Mouse (Mus musculus): ENCODE measurements around the gene Rhobtb1. TPM values are rescaled to one million over a fixed set of nuclear protein-coding genes. Genes with fewer than 3 reads are reported as not detected.

Rhobtb1 gene
- polyA plus RNA-seq, 1 experiment from 2014 or later = 17.4 TPM

DNA sequence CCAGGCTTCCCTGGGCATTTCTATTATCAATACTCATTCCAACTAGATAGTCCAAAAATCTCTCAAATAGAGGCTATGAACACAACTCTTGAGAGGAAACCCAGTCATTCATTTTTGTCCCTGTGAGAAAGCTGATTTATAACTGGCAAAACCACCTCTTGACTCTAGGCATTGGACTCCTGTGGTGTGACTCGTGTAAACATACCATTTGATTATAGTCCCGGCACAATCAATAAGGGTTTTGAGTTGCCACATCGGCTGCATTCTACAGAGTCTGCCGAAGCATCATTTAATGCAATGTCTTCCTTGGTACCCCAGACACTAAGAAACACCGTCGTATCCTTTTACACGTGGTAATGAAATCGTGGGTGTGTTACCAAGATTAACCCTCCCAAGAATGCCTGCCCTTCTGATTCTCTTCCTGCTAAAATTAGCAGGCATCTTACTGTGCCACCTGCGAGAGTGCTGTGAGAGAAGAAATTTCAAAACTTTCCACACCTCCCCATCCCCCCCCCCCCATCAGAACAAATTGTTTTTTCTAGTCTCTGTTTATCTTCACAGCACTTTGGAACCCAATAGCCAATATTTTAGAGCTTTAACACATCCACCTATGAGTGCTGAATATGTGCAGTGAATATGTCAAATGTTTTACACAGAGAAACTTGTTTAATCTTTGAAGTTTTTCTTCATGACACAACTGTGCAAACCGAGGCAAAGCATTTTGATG, 39.4 kb downstream of the Rhobtb1 start:
- ATAC-seq (replicated peaks; ENCODE audit: low FRiP score) (no peak), DNase-seq (ENCODE audit: low spot score) (no peak)
- Histone ChIP-seq H3K9me3 (ENCODE audit: control insufficient read depth, low read length) (no peaks in the 10 kb centered on the region), H3K4me2 (no peak overlapping the region), H3K9ac (ENCODE audit: low read depth, low read length) (no peak overlapping the region), H3K27ac (ENCODE audit: low read depth, low read length) (no peak overlapping the region), H3K4me1 (replicated peaks; ENCODE audit: control insufficient read depth, insufficient read depth, low read length) (no peaks in the 10 kb centered on the region), H3K36me3 (ENCODE audit: control insufficient read depth, insufficient read depth, low read length) (no peaks in the 10 kb centered on the region), H3K4me3 (ENCODE audit: low read depth, low read length) (no peak overlapping the region), H3K27me3 (replicated peaks; ENCODE audit: control insufficient read depth, insufficient read depth, low read length) (no peaks in the 10 kb centered on the region)
- 68% methylated on average over 10 of the region's 10 CpGs for WGBS

GRCm38 (mm10) chr10:69192266-69192665, 41.0 kb downstream of the Rhobtb1 start:
- Histone ChIP-seq H3K27ac (ENCODE audit: low read depth, low read length) (no peak overlapping the region), H3K4me3 (ENCODE audit: low read depth, low read length) (no peak overlapping the region), H3K9ac (ENCODE audit: low read depth, low read length) (no peak overlapping the region), H3K9me3 (ENCODE audit: control insufficient read depth, low read length) (no peaks in the 10 kb centered on the region), H3K27me3 (replicated peaks; ENCODE audit: control insufficient read depth, insufficient read depth, low read length) (no peaks in the 10 kb centered on the region), H3K4me1 (replicated peaks; ENCODE audit: control insufficient read depth, insufficient read depth, low read length) (no peaks in the 10 kb centered on the region), H3K4me2 (no peak overlapping the region), H3K36me3 (ENCODE audit: control insufficient read depth, insufficient read depth, low read length) (no peaks in the 10 kb centered on the region)
- ATAC-seq (replicated peaks; ENCODE audit: low FRiP score) = no peak
- WGBS = 90% methylated on average over 5 of the region's 5 CpGs
- peak; percentile 9 for DNase-seq (ENCODE audit: low spot score)

- no peaks in the 10 kb centered on the region for H3K4me1 ChIP-seq (replicated peaks; ENCODE audit: control insufficient read depth, insufficient read depth, low read length)
- H3K36me3 ChIP-seq (ENCODE audit: control insufficient read depth, insufficient read depth, low read length) = no peaks in the 10 kb centered on the region
- peak; percentile 6 for DNase-seq (ENCODE audit: low spot score)
- H3K9ac ChIP-seq (ENCODE audit: low read depth, low read length) = no peak overlapping the region
- no peak overlapping the region for H3K4me2 ChIP-seq
- H3K27ac ChIP-seq (ENCODE audit: low read depth, low read length) = no peak overlapping the region
- WGBS = 81% methylated on average over 10 of the region's 10 CpGs
- no peaks in the 10 kb centered on the region for H3K27me3 ChIP-seq (replicated peaks; ENCODE audit: control insufficient read depth, insufficient read depth, low read length)
- H3K4me3 ChIP-seq (ENCODE audit: low read depth, low read length) = no peak overlapping the region
- no peaks in the 10 kb centered on the region for H3K9me3 ChIP-seq (ENCODE audit: control insufficient read depth, low read length)
- no peak for ATAC-seq (replicated peaks; ENCODE audit: low FRiP score)
These were observed 42.5 kb downstream of the Rhobtb1 start for GRCm38 (mm10) chr10:69193721-69194120.

DNA sequence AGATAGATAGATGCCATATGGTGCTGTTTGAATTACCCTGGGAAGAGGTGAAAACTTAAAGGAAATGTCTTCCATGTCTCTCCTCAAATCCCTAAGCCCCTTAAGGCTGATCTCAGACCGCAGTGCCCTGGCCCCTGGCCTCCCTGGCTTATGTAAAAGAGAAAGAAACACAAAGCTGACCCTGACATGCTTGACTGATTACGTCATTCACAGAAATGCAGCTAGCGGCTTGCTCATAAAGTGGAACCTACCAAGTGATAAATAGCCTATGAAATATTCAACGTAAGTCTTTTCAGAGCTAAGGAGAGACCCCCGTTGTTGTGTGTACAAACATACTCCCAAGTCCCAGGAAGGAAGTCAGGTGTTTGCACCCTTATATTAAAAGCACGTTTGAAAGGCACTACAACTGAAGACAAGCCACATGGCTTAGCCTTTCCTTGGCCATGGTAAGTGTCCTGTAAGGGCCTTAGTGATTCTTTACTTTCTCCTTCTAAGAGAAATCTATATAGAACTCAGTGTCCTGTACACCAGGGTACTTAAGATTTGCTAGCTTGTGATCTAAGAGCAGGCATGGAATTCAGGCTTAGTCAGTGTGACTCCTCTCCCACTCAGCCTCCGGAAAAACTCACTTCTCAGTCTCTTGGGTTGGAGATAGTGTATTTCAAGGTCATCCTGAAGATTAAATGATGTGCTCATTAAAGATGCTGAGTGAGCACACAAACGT, 53.6 kb downstream of the Rhobtb1 start:
- Histone ChIP-seq H3K4me1 (replicated peaks; ENCODE audit: control insufficient read depth, insufficient read depth, low read length) (no peaks in the 10 kb centered on the region), H3K36me3 (ENCODE audit: control insufficient read depth, insufficient read depth, low read length) (no peaks in the 10 kb centered on the region), H3K27ac (ENCODE audit: low read depth, low read length) (no peak overlapping the region), H3K27me3 (replicated peaks; ENCODE audit: control insufficient read depth, insufficient read depth, low read length) (no peaks in the 10 kb centered on the region), H3K4me3 (ENCODE audit: low read depth, low read length) (no peak overlapping the region), H3K9ac (ENCODE audit: low read depth, low read length) (no peak overlapping the region), H3K9me3 (ENCODE audit: control insufficient read depth, low read length) (no peaks in the 10 kb centered on the region), H3K4me2 (no peak overlapping the region)
- ATAC-seq (replicated peaks; ENCODE audit: low FRiP score) (no peak), DNase-seq (ENCODE audit: low spot score) (peak; percentile 25)
- 56% methylated on average over 8 of the region's 8 CpGs for WGBS

DNA sequence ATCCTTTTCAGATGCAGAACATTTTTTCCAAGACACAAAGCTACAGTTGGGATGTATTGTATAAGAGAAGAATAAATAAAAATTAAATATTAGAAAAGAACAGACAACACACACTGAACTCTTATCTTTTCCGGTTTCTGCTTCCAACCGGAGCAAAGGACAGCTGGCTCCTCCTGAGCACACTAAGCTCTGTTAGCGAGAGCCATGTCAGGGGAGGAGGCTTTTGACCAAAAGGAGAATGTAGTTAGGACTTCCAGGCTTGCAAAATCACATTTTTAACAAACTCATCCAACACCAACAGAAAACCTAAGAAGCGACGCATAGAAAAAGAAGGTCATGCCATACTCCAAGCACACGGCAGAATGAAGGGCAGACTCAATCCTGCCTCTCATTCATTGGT, 54.8 kb downstream of the Rhobtb1 start:
- H3K36me3 ChIP-seq (ENCODE audit: control insufficient read depth, insufficient read depth, low read length) = 0 out of 2 replicates have a peak, but pooled peaks cover 3% of the 10 kb centered on the region
- H3K4me3 ChIP-seq (ENCODE audit: low read depth, low read length) = no peak overlapping the region
- DNase-seq (ENCODE audit: low spot score) (peak; percentile 20), ATAC-seq (replicated peaks; ENCODE audit: low FRiP score) (no peak)
- H3K4me1 ChIP-seq (replicated peaks; ENCODE audit: control insufficient read depth, insufficient read depth, low read length) = no peaks in the 10 kb centered on the region
- no peak overlapping the region for H3K27ac ChIP-seq (ENCODE audit: low read depth, low read length)
- no peak overlapping the region for H3K4me2 ChIP-seq
- no peaks in the 10 kb centered on the region for H3K27me3 ChIP-seq (replicated peaks; ENCODE audit: control insufficient read depth, insufficient read depth, low read length)
- H3K9ac ChIP-seq (ENCODE audit: low read depth, low read length) = no peak overlapping the region
- H3K9me3 ChIP-seq (ENCODE audit: control insufficient read depth, low read length) = no peaks in the 10 kb centered on the region
- WGBS = 83% methylated on average over 6 of the region's 6 CpGs

DNA sequence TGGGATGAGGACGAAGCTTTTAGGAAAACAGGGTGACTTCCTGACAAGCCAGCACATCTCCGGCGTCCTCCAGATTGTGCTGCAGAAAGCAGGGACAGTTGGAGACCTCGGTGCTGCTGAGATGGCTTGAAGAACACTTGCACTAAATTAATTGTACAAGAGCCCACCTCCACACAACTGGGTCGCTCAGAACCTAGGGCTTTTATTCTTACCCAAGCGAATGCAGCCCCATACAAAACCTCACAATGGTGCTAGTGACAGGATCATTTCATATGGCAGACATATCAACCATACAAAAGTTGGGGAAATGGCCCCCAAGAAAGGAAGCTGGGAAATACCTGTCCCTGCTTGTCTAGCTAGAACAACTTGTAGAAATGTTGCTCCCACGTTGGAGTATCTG, 56.2 kb downstream of the Rhobtb1 start:
- Histone ChIP-seq H3K9ac (ENCODE audit: low read depth, low read length) (no peak overlapping the region), H3K36me3 (ENCODE audit: control insufficient read depth, insufficient read depth, low read length) (0 out of 2 replicates have a peak, but pooled peaks cover 3% of the 10 kb centered on the region), H3K4me3 (ENCODE audit: low read depth, low read length) (no peak overlapping the region), H3K9me3 (ENCODE audit: control insufficient read depth, low read length) (no peaks in the 10 kb centered on the region), H3K4me2 (no peak overlapping the region), H3K27ac (ENCODE audit: low read depth, low read length) (no peak overlapping the region), H3K4me1 (replicated peaks; ENCODE audit: control insufficient read depth, insufficient read depth, low read length) (0 out of 2 replicates have a peak, but pooled peaks cover 5% of the 10 kb centered on the region), H3K27me3 (replicated peaks; ENCODE audit: control insufficient read depth, insufficient read depth, low read length) (no peaks in the 10 kb centered on the region)
- WGBS = 81% methylated on average over 7 of the region's 7 CpGs
- peak; percentile 23 for DNase-seq (ENCODE audit: low spot score)
- ATAC-seq (replicated peaks; ENCODE audit: low FRiP score) = no peak

- Histone ChIP-seq H3K4me2 (no peak overlapping the region), H3K9ac (ENCODE audit: low read depth, low read length) (no peak overlapping the region), H3K27me3 (replicated peaks; ENCODE audit: control insufficient read depth, insufficient read depth, low read length) (no peaks in the 10 kb centered on the region), H3K36me3 (ENCODE audit: control insufficient read depth, insufficient read depth, low read length) (0 out of 2 replicates have a peak, but pooled peaks cover 3% of the 10 kb centered on the region), H3K9me3 (ENCODE audit: control insufficient read depth, low read length) (no peaks in the 10 kb centered on the region), H3K4me1 (replicated peaks; ENCODE audit: control insufficient read depth, insufficient read depth, low read length) (0 out of 2 replicates have a peak, but pooled peaks cover 5% of the 10 kb centered on the region), H3K4me3 (ENCODE audit: low read depth, low read length) (no peak overlapping the region), H3K27ac (ENCODE audit: low read depth, low read length) (no peak overlapping the region)
- WGBS = 85% methylated on average over 15 of the region's 15 CpGs
- DNase-seq (ENCODE audit: low spot score) (peak; percentile 28), ATAC-seq (replicated peaks; ENCODE audit: low FRiP score) (no peak)
These were observed 56.9 kb downstream of the Rhobtb1 start for GRCm38 (mm10) chr10:69207981-69208630.

- no peak overlapping the region for H3K4me2 ChIP-seq
- no peaks in the 10 kb centered on the region for H3K27me3 ChIP-seq (replicated peaks; ENCODE audit: control insufficient read depth, insufficient read depth, low read length)
- 92% methylated on average over 3 of the region's 3 CpGs for WGBS
- ATAC-seq (replicated peaks; ENCODE audit: low FRiP score) = no peak
- H3K9me3 ChIP-seq (ENCODE audit: control insufficient read depth, low read length) = no peaks in the 10 kb centered on the region
- 0 out of 2 replicates have a peak, but pooled peaks cover 3% of the 10 kb centered on the region for H3K36me3 ChIP-seq (ENCODE audit: control insufficient read depth, insufficient read depth, low read length)
- no peak overlapping the region for H3K4me3 ChIP-seq (ENCODE audit: low read depth, low read length)
- peaks cover 7% of the 10 kb centered on the region; the same call in 1 of the 2 replicates for H3K4me1 ChIP-seq (replicated peaks; ENCODE audit: control insufficient read depth, insufficient read depth, low read length)
- peak; percentile 6 for DNase-seq (ENCODE audit: low spot score)
- H3K9ac ChIP-seq (ENCODE audit: low read depth, low read length) = no peak overlapping the region
- H3K27ac ChIP-seq (ENCODE audit: low read depth, low read length) = no peak overlapping the region
These were observed 57.5 kb downstream of the Rhobtb1 start for GRCm38 (mm10) chr10:69208705-69209104.
